Comparison of ENCODE assay signal across 15 mouse cellular contexts in genomic region chr7:109507572-109507971, GRCm38 (mm10). TPM values are rescaled to one million over a fixed set of nuclear protein-coding genes. Genes with fewer than 3 reads are reported as not detected.
DNase-seq lines count a peak whose midpoint lies in the region; ATAC-seq and TF ChIP-seq lines count a peak whose summit lies in the region.
"Had no signal": no experiment of that assay in that cellular context is flagged by ENCODE, and none has a peak within 500 bp of the region (broad histone marks: within the 10 kb centered on the region; RNA-seq: fewer than 3 reads in every experiment).

No protein-coding gene starts in this region.

- TF ChIP-seq CTCF in hindbrain, postnatal 0 days (IDR thresholded peaks at IDR 0.05; ENCODE audit: low read depth), result no peak

- H3K9me3 ChIP-seq in embryonic facial prominence, embryonic 14.5 days (ENCODE audit: control insufficient read depth, low read length), result no peaks in the 10 kb centered on the region
- no peaks in the 10 kb centered on the region for H3K9me3 ChIP-seq in embryonic facial prominence, embryonic 10.5 days
- no peaks in the 10 kb centered on the region for H3K9me3 ChIP-seq in forebrain, embryonic 12.5 days
- H3K9me3 ChIP-seq in hindbrain, postnatal 0 days (ENCODE audit: low read length), result no peaks in the 10 kb centered on the region
- no peaks in the 10 kb centered on the region for H3K9me3 ChIP-seq in midbrain, embryonic 15.5 days
- H3K9me3 ChIP-seq: heart, embryonic 15.5 days; kidney, embryonic 15.5 days had no signal

- H3K36me3 ChIP-seq in embryonic facial prominence, embryonic 14.5 days (ENCODE audit: control insufficient read depth, insufficient read depth, low read length), result no peaks in the 10 kb centered on the region
- H3K36me3 ChIP-seq in embryonic facial prominence, embryonic 10.5 days (replicated peaks), result no peaks in the 10 kb centered on the region
- no peaks in the 10 kb centered on the region for H3K36me3 ChIP-seq in forebrain, embryonic 12.5 days (replicated peaks)
- H3K36me3 ChIP-seq in hindbrain, postnatal 0 days (ENCODE audit: insufficient read depth, low read length), result no peaks in the 10 kb centered on the region
- no peaks in the 10 kb centered on the region for H3K36me3 ChIP-seq in midbrain, embryonic 15.5 days (replicated peaks)
- H3K36me3 ChIP-seq: heart, embryonic 15.5 days; kidney, embryonic 15.5 days had no signal

- 39% methylated on average over 9 of the region's 9 CpGs for WGBS in embryonic facial prominence, embryonic 14.5 days
- WGBS in embryonic facial prominence, embryonic 10.5 days, result 33% methylated on average over 9 of the region's 9 CpGs
- 37% methylated on average over 9 of the region's 9 CpGs for WGBS in forebrain, embryonic 12.5 days
- WGBS in hindbrain, postnatal 0 days, result 32% methylated on average over 9 of the region's 9 CpGs
- WGBS in midbrain, embryonic 15.5 days, result 38% methylated on average over 9 of the region's 9 CpGs

- intact Hi-C loops in left cerebral cortex, postnatal 14 days (cut with DNase I), result no loop called here

- no peaks in the 10 kb centered on the region for H3K27me3 ChIP-seq in embryonic facial prominence, embryonic 14.5 days (replicated peaks; ENCODE audit: control insufficient read depth, insufficient read depth, low read length)
- peaks cover 6% of the 10 kb centered on the region; the same call in 1 of the 2 replicates for H3K27me3 ChIP-seq in embryonic facial prominence, embryonic 10.5 days (replicated peaks; ENCODE audit: low read depth, poor library complexity, severe bottlenecking)
- no peaks in the 10 kb centered on the region for H3K27me3 ChIP-seq in forebrain, embryonic 12.5 days
- no peaks in the 10 kb centered on the region for H3K27me3 ChIP-seq in hindbrain, postnatal 0 days (ENCODE audit: insufficient read depth, low read length)
- no peaks in the 10 kb centered on the region for H3K27me3 ChIP-seq in midbrain, embryonic 15.5 days (replicated peaks)
- H3K27me3 ChIP-seq: heart, embryonic 15.5 days; kidney, embryonic 15.5 days had no signal

- DNase-seq in embryonic facial prominence, embryonic 14.5 days (ENCODE audit: low spot score), result no peak
- no peak for DNase-seq in embryonic facial prominence, embryonic 10.5 days (ENCODE audit: low spot score)
- DNase-seq in hindbrain, postnatal 0 days (ENCODE audit: low spot score), result no peak
- no peak for DNase-seq in left cerebral cortex, postnatal 14 days (ENCODE audit: low spot score in 2 of 2)
- DNase-seq in adrenal gland, adult 18-20 months (ENCODE audit: low spot score in 2 of 2), result no peak
- DNase-seq: adrenal gland, postnatal 36 days; lung, adult 2 months; spleen, adult 18-20 months had no signal

- H3K4me1 ChIP-seq in embryonic facial prominence, embryonic 14.5 days (ENCODE audit: control insufficient read depth, insufficient read depth, low read length), result no peaks in the 10 kb centered on the region
- peaks cover 11% of the 10 kb centered on the region for H3K4me1 ChIP-seq in embryonic facial prominence, embryonic 10.5 days
- peaks cover 15% of the 10 kb centered on the region for H3K4me1 ChIP-seq in forebrain, embryonic 12.5 days
- H3K4me1 ChIP-seq in hindbrain, postnatal 0 days (ENCODE audit: insufficient read depth, low read length), result peaks cover 6% of the 10 kb centered on the region; the same call in 1 of the 2 replicates
- peaks cover 14% of the 10 kb centered on the region for H3K4me1 ChIP-seq in midbrain, embryonic 15.5 days

- no peak overlapping the region for H3K4me3 ChIP-seq in embryonic facial prominence, embryonic 14.5 days (ENCODE audit: low read depth, low read length)
- H3K4me3 ChIP-seq in embryonic facial prominence, embryonic 10.5 days, result no peak overlapping the region
- no peak overlapping the region for H3K4me3 ChIP-seq in forebrain, embryonic 12.5 days (replicated peaks)
- no peak overlapping the region for H3K4me3 ChIP-seq in hindbrain, postnatal 0 days (ENCODE audit: low read length)
- no peak overlapping the region for H3K4me3 ChIP-seq in midbrain, embryonic 15.5 days
- H3K4me3 ChIP-seq: heart, embryonic 15.5 days; kidney, embryonic 15.5 days had no signal

- H3K4me2 ChIP-seq in embryonic facial prominence, embryonic 14.5 days (ENCODE audit: low read depth, low read length), result no peak overlapping the region
- peak overlapping the region; percentile 25 for H3K4me2 ChIP-seq in forebrain, embryonic 12.5 days
- H3K4me2 ChIP-seq in hindbrain, postnatal 0 days (ENCODE audit: low read depth, low read length), result no peak overlapping the region; the same call in 1 of the 2 replicates
- H3K4me2 ChIP-seq in midbrain, embryonic 15.5 days, result peak overlapping the region; percentile 25; the same call in 1 of the 2 replicates
- H3K4me2 ChIP-seq: heart, embryonic 15.5 days; kidney, embryonic 15.5 days had no signal

- 0 out of 2 replicates have a peak overlapping the region, but pooled peaks have one; percentile 34 for H3K9ac ChIP-seq in embryonic facial prominence, embryonic 14.5 days (ENCODE audit: low read depth, low read length)
- no peak overlapping the region for H3K9ac ChIP-seq in forebrain, embryonic 12.5 days
- H3K9ac ChIP-seq in hindbrain, postnatal 0 days (replicated peaks; ENCODE audit: low read length), result no peak overlapping the region
- no peak overlapping the region for H3K9ac ChIP-seq in midbrain, embryonic 15.5 days
- H3K9ac ChIP-seq: heart, embryonic 15.5 days; kidney, embryonic 15.5 days had no signal

- no peak overlapping the region for H3K27ac ChIP-seq in embryonic facial prominence, embryonic 14.5 days (replicated peaks; ENCODE audit: low read depth, low read length)
- no peak overlapping the region for H3K27ac ChIP-seq in embryonic facial prominence, embryonic 10.5 days (replicated peaks)
- peak overlapping the region; percentile 37; the same call in 1 of the 2 replicates for H3K27ac ChIP-seq in forebrain, embryonic 12.5 days
- 0 out of 2 replicates have a peak overlapping the region, but pooled peaks have one; percentile 26 for H3K27ac ChIP-seq in hindbrain, postnatal 0 days
- H3K27ac ChIP-seq in midbrain, embryonic 15.5 days, result peak overlapping the region; percentile 44; the same call in 1 of the 2 replicates
- H3K27ac ChIP-seq: heart, embryonic 15.5 days; kidney, embryonic 15.5 days; macrophage; stomach, postnatal 0 days had no signal

- ATAC-seq in embryonic facial prominence, embryonic 14.5 days (ENCODE audit: low read depth), result peak; percentile 34; the same call in 1 of the 2 replicates
- ATAC-seq in forebrain, embryonic 12.5 days (ENCODE audit: low FRiP score), result peak; percentile 17; the same call in 1 of the 2 replicates
- ATAC-seq in hindbrain, postnatal 0 days, result no peak
- peak; percentile 53 for ATAC-seq in midbrain, embryonic 15.5 days (replicated peaks)
- no peak for ATAC-seq in monocyte, adult 5-6 weeks (replicated peaks; ENCODE audit: insufficient number of reproducible peaks, low FRiP score, low TSS enrichment, poor library complexity, severe bottlenecking)

RNA-seq across cellular contexts. Expression of gene Trim66, which starts 0.4 kb away (rescaled TPM):
- polyA plus RNA-seq in embryonic facial prominence, embryonic 14.5 days (2014; fragmentation: Nextera tagmentation; extraction: Ambion mirVana), result 2.9 and 3.2 TPM in 2 replicates
- 0.15 and 0.22 TPM in 2 replicates for polyA plus RNA-seq in embryonic facial prominence, embryonic 10.5 days (2016; fragmentation: Nextera tagmentation; extraction: Ambion mirVana)
- 0.64 and 1.6 TPM in 2 replicates for polyA plus RNA-seq in forebrain, embryonic 12.5 days (2016; fragmentation: Nextera tagmentation; extraction: Ambion mirVana)
- total RNA-seq in hindbrain, postnatal 0 days (2014; rRNA removed), result 2.9 and 4.5 TPM in 2 replicates
- polyA plus RNA-seq in hindbrain, postnatal 0 days (2015; fragmentation: Nextera tagmentation; extraction: Ambion mirVana), result 0.61 and 0.73 TPM in 2 replicates
- 0.92 and 1.1 TPM in 2 replicates for polyA plus RNA-seq in midbrain, embryonic 15.5 days (2015; fragmentation: Nextera tagmentation; extraction: Ambion mirVana)
- under 0.01 to 0.19 TPM in 2 of 3 replicates, not detected in the other for total RNA-seq in monocyte, adult 5-6 weeks (2017)
- total RNA-seq in left cerebral cortex, postnatal 14 days (2021), result 10 to 100 TPM in 1 of 2 experiments, 1 to 10 TPM in 1; 8.7 to 11.0 TPM
- under 1 TPM; 0.19 to 0.30 TPM for total RNA-seq in adrenal gland, adult 18-20 months (2021)
- polyA plus RNA-seq: heart, embryonic 15.5 days; kidney, embryonic 15.5 days had no signal

RNA-seq across cellular contexts. Expression of gene Rpl27a, which starts 11.4 kb away (rescaled TPM):
- 152 and 153 TPM in 2 replicates for polyA plus RNA-seq in embryonic facial prominence, embryonic 14.5 days (2014; fragmentation: Nextera tagmentation; extraction: Ambion mirVana)
- 132 and 136 TPM in 2 replicates for polyA plus RNA-seq in embryonic facial prominence, embryonic 10.5 days (2016; fragmentation: Nextera tagmentation; extraction: Ambion mirVana)
- polyA plus RNA-seq in forebrain, embryonic 12.5 days (2016; fragmentation: Nextera tagmentation; extraction: Ambion mirVana), result 97.2 and 98.3 TPM in 2 replicates
- total RNA-seq in hindbrain, postnatal 0 days (2014; rRNA removed), result 337 and 346 TPM in 2 replicates
- polyA plus RNA-seq in hindbrain, postnatal 0 days (2015; fragmentation: Nextera tagmentation; extraction: Ambion mirVana), result 100 and 104 TPM in 2 replicates
- 64.4 and 67.9 TPM in 2 replicates for polyA plus RNA-seq in midbrain, embryonic 15.5 days (2015; fragmentation: Nextera tagmentation; extraction: Ambion mirVana)
- total RNA-seq in monocyte, adult 5-6 weeks (2017), result 372 to 417 TPM (median 387 TPM) in 3 replicates
- total RNA-seq in left cerebral cortex, postnatal 14 days (2021), result 100 to 1,000 TPM; 101 to 121 TPM
- 100 to 1,000 TPM; 204 to 208 TPM for total RNA-seq in adrenal gland, adult 18-20 months (2021)

Comparison
In these comparisons a context has a peak if more than half of its experiments do, and no peak if none do; other contexts are left out.
1. ATAC-seq: peak in embryonic facial prominence, embryonic 14.5 days (single experiment), forebrain, embryonic 12.5 days (single experiment) and midbrain, embryonic 15.5 days (single experiment); none in hindbrain, postnatal 0 days (single experiment) and monocyte, adult 5-6 weeks (single experiment).
2. H3K27ac ChIP-seq: peak in forebrain, embryonic 12.5 days (single experiment), hindbrain, postnatal 0 days (single experiment) and midbrain, embryonic 15.5 days (single experiment); none in embryonic facial prominence, embryonic 14.5 days (single experiment) and embryonic facial prominence, embryonic 10.5 days (single experiment).
3. H3K4me2 ChIP-seq: peak in forebrain, embryonic 12.5 days (single experiment) and midbrain, embryonic 15.5 days (single experiment); none in embryonic facial prominence, embryonic 14.5 days (single experiment) and hindbrain, postnatal 0 days (single experiment).